Mouse (Mus musculus) embryonic facial prominence, embryonic 10.5 days (tissue): Measurements from ENCODE around the gene Fam57a. TPM values are rescaled to one million over a fixed set of nuclear protein-coding genes. Genes with fewer than 3 reads are reported as not detected.
"Not testable (repeated sequence)": the region's sequence is repeated elsewhere in the genome, so short reads cannot be mapped to it uniquely, and the experiment has no call there.

Experiments
- DNase-seq: peaks from one replicate; pipeline ENCODE4 v3.0.0-alpha.2; 2017; ENCODE audit warnings: low spot score
- H3K27ac ChIP-seq: fragments of 300-500 bp; sonication (generic); replicated peaks from 2 replicates; pipeline ENCODE4 v1.5.1; 2016; ENCODE audit warnings: mild to moderate bottlenecking
- H3K27me3 ChIP-seq: fragments of 300-500 bp; sonication (generic); replicated peaks from 2 replicates; pipeline ENCODE4 v1.6.1; 2016; ENCODE audit warnings: low read depth, mild to moderate bottlenecking; ENCODE audit not compliant: poor library complexity, severe bottlenecking
- H3K36me3 ChIP-seq: fragments of 300-500 bp; sonication (generic); replicated peaks from 2 replicates; pipeline ENCODE4 v1.6.1; 2016; ENCODE audit warnings: mild to moderate bottlenecking, moderate library complexity
- H3K4me1 ChIP-seq: fragments of 300-500 bp; sonication (generic); 2 replicates; pipeline ENCODE4 v1.6.1; 2016
- H3K4me3 ChIP-seq: fragments of 300-500 bp; sonication (generic); 2 replicates; pipeline ENCODE4 v1.5.1; 2016; ENCODE audit warnings: mild to moderate bottlenecking, moderate library complexity
- H3K9me3 ChIP-seq: fragments of 300-500 bp; sonication (generic); 2 replicates; pipeline ENCODE4 v1.6.1; 2016; ENCODE audit warnings: mild to moderate bottlenecking
- WGBS: fragments of 180-500 bp; shearing (Covaris S2); methylation state at CpG from one replicate; pipeline ENCODE4 v1.1.7; 2016; 5-methylcytosine and 5-hydroxymethylcytosine counted together
- polyA plus RNA-seq: library from polyadenylated mRNA; unstranded; fragments of >200 nt; fragmentation: Nextera tagmentation; extraction: Ambion mirVana; gene quantifications from 2 replicates; pipeline ENCODE4 v1.2.1, GENCODE M21; 2016

Gene Fam57a
- polyA plus RNA-seq, 1 experiment from 2014 or later: 35.1 TPM

GRCm38 (mm10) chr11:76196977-76197469, 17.6 kb downstream of the Fam57a start:
- peaks cover 10% of the 10 kb centered on the region for H3K4me1 ChIP-seq
- peaks cover 17% of the 10 kb centered on the region for H3K27me3 ChIP-seq
- 51% methylated on average over 8 of the region's 8 CpGs for WGBS
- H3K4me3 ChIP-seq: no peak overlapping the region
- no peaks in the 10 kb centered on the region for H3K36me3 ChIP-seq
- no peaks in the 10 kb centered on the region for H3K9me3 ChIP-seq
- DNase-seq: no peak
- H3K27ac ChIP-seq: no peak overlapping the region

- peaks cover 24% of the 10 kb centered on the region for H3K27me3 ChIP-seq
- H3K4me3 ChIP-seq: peak overlapping the region; percentile 92
- under 1% methylated on average over 90 of the region's 90 CpGs for WGBS
These were observed 22.5 kb downstream of the Fam57a start for GRCm38 (mm10) chr11:76201761-76202674.

GRCm38 (mm10) chr11:76206793-76207192, 27.3 kb downstream of the Fam57a start:
- H3K36me3 ChIP-seq: peaks cover 79% of the 10 kb centered on the region
- H3K9me3 ChIP-seq: no peaks in the 10 kb centered on the region
- H3K4me3 ChIP-seq: no peak overlapping the region
- 90% methylated on average over 5 of the region's 5 CpGs for WGBS
- no peak overlapping the region for H3K27ac ChIP-seq
- peaks cover 7% of the 10 kb centered on the region; the same call in 1 of the 2 replicates for H3K27me3 ChIP-seq
- no peak for DNase-seq
- H3K4me1 ChIP-seq: peaks cover 16% of the 10 kb centered on the region

More at GRCm38 (mm10) chr11:76201761-76202674, 22.5 kb downstream of the Fam57a start:
- DNase-seq: peak; percentile 91
- H3K9me3 ChIP-seq: no peaks in the 10 kb centered on the region
- peaks cover 31% of the 10 kb centered on the region for H3K36me3 ChIP-seq
- peaks cover 23% of the 10 kb centered on the region for H3K4me1 ChIP-seq
- H3K27ac ChIP-seq: peak overlapping the region; percentile 91

GRCm38 (mm10) chr11:76210228-76210985, 30.9 kb downstream of the Fam57a start:
- Histone ChIP-seq H3K27ac (no peak overlapping the region), H3K36me3 (peaks cover 98% of the 10 kb centered on the region), H3K4me3 (no peak overlapping the region), H3K27me3 (no peaks in the 10 kb centered on the region), H3K9me3 (no peaks in the 10 kb centered on the region), H3K4me1 (peaks cover 5% of the 10 kb centered on the region; the same call in 1 of the 2 replicates)
- 93% methylated on average over 13 of the region's 13 CpGs for WGBS
- DNase-seq: no peak

DNA sequence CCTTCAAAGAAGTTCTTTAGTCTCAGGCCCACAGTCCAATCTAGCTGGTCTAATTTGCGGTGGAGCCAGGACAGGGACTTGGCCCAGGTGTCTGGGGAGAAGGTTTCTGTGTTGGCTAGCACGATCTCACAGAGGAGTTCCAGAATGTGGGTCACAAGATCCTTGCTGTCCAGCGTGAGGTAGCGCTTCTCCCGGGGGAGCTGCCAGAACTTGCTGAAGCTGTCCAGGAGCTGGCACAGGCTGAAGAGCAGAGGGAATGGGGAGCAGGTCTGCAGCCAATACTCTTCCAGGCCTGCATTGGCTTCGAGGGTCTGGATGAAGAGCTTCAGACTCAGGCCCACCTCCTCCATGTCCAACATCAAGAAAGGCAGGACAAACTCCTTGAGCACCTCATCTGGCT, 32.1 kb downstream of the Fam57a start:
- WGBS: 90% methylated on average over 6 of the region's 6 CpGs
- Histone ChIP-seq H3K36me3 (peaks cover 92% of the 10 kb centered on the region), H3K4me1 (peaks cover 17% of the 10 kb centered on the region)
- not testable (repeated sequence) for H3K9me3 ChIP-seq, H3K27me3 ChIP-seq, DNase-seq, H3K27ac ChIP-seq, H3K4me3 ChIP-seq

DNA sequence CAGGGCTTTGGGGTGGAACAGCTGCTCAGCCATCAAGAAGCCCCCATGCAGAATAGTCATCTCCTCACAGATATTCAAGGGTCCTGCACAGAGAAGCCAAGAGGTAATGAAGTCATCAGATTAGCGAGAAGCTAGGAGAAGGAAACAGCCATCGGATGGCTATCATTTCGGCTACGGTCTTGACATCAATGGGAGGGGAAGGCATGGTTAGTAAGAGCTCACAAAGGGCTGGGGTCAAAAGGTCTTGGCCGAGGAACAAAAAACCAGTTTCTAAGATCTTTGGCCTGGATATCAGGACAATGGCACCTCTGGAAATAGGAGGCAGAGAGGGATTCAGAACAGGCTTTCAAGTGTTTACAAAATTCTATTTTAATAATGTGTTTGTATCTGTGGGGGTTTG, 34.4 kb downstream of the Fam57a start:
- peaks cover 70% of the 10 kb centered on the region for H3K36me3 ChIP-seq
- no peak overlapping the region for H3K27ac ChIP-seq
- WGBS: 64% methylated on average over 5 of the region's 5 CpGs
- no peak for DNase-seq
- no peak overlapping the region for H3K4me3 ChIP-seq
- peaks cover 30% of the 10 kb centered on the region for H3K4me1 ChIP-seq
- no peaks in the 10 kb centered on the region for H3K9me3 ChIP-seq
- H3K27me3 ChIP-seq: no peaks in the 10 kb centered on the region

DNA sequence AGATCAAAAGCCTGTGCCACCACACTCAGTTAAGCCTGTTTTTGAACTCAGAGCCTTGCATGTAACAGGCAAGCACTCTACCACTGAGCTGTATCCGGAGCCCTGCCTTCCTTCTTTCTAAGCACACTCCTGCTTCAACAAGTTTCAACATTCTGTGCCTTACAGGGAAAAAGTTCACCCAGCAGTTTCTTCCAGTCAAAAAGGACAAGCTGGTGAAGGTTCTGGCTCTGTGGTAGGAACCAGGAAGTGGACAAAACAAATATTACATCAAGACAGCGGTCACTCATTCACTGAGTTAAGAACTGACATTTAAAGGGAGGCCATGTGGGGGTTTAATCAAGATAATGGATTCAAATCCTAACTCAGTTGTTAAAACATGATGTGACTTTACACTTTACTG, 35.5 kb downstream of the Fam57a start:
- H3K4me1 ChIP-seq: peaks cover 30% of the 10 kb centered on the region
- H3K9me3 ChIP-seq: no peaks in the 10 kb centered on the region
- no peak overlapping the region for H3K27ac ChIP-seq
- H3K4me3 ChIP-seq: no peak overlapping the region
- H3K36me3 ChIP-seq: peaks cover 70% of the 10 kb centered on the region
- 93% methylated on average over 2 of the region's 2 CpGs for WGBS
- DNase-seq: no peak
- H3K27me3 ChIP-seq: no peaks in the 10 kb centered on the region

- H3K4me3 ChIP-seq: peak overlapping the region; percentile 86
- 94% methylated on average over 5 of the region's 5 CpGs for WGBS
- H3K9me3 ChIP-seq: no peaks in the 10 kb centered on the region
- H3K36me3 ChIP-seq: peaks cover 70% of the 10 kb centered on the region
- peaks cover 30% of the 10 kb centered on the region for H3K4me1 ChIP-seq
- no peaks in the 10 kb centered on the region for H3K27me3 ChIP-seq
- no peak for DNase-seq
- peak overlapping the region; percentile 98 for H3K27ac ChIP-seq
These were observed 36.6 kb downstream of the Fam57a start for GRCm38 (mm10) chr11:76216049-76216540.

DNA sequence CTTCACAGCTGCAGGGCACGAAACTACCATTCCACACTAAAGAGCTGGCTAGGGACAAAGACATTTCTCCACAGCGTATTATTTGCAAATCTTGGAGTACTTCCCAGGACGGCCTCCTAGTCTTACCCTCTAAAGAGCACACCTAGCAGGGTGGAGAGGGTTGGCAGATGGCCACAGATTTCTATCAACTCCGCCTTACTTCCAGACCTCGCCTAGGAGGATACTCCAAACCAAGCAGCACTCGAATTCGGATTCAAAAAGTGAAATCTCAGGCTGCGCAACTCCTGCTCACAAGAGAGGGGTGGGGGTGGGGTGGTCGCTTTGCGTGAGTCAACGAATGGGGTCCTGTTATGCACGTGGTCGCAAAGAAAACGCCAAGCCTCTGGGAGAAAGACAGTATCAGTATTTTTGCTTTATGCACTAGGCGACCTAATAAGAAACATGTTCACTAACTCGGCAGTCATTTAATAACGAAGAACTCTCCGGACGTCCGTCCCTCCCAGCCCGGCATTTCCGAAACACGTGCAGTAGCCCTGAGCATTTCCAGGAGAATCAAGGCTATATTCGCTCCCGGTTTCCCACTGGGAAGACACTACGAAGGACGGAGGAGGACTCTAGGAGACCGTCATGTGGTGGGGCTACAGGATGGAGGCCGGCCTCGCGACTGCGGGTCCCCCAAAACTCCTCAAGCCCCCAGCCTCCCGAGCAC, 37.4 kb downstream of the Fam57a start:
- Histone ChIP-seq H3K4me1 (peaks cover 30% of the 10 kb centered on the region), H3K9me3 (no peaks in the 10 kb centered on the region), H3K27me3 (no peaks in the 10 kb centered on the region), H3K36me3 (peaks cover 70% of the 10 kb centered on the region), H3K27ac (peak overlapping the region; percentile 98), H3K4me3 (peak overlapping the region; percentile 86)
- DNase-seq: peak; percentile 68
- WGBS: 5% methylated on average over 33 of the region's 33 CpGs

DNA sequence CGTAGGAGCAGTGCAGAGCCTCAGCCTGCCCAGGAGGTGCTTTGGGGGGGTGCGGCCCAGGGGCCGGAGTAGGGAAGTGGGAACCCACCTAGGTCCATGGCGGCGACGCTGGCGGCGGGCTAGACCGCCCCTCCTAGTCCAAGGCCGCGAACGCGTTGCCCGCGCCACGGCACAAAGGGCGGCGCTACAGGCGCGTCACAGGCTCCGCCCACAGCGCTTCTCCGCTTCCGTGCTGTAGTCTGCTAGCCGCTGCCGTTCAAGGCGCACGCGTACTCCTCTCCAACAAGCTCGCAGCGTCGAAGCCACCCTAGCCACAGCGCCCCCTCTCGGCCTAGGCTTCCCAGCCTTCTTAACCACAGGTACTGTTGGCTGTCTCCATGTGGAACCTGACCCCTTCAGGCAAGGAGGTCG, 37.9 kb downstream of the Fam57a start, which contains the start of the genes Dbil5 and Gemin4:
Gene Dbil5 (plus strand): TSS at position 219 of the 411 bp plus-strand sequence.
Gene Gemin4 (minus strand): TSS at position 275 of the 411 bp plus-strand sequence.
- WGBS: 2% methylated on average over 35 of the region's 35 CpGs
- peaks cover 69% of the 10 kb centered on the region for H3K36me3 ChIP-seq
- no peaks in the 10 kb centered on the region for H3K27me3 ChIP-seq

GRCm38 (mm10) chr11:76224631-76225030, 45.2 kb downstream of the Fam57a start:
- H3K4me3 ChIP-seq: no peak overlapping the region
- WGBS: 96% methylated on average over 5 of the region's 5 CpGs
- no peaks in the 10 kb centered on the region for H3K9me3 ChIP-seq
- H3K4me1 ChIP-seq: no peaks in the 10 kb centered on the region
- H3K27me3 ChIP-seq: no peaks in the 10 kb centered on the region
- H3K36me3 ChIP-seq: peaks cover 77% of the 10 kb centered on the region
- H3K27ac ChIP-seq: no peak overlapping the region
- DNase-seq: no peak

More for the DNA sequence above, 37.9 kb downstream of the Fam57a start, which contains the start of the genes Dbil5 and Gemin4:
- Histone ChIP-seq H3K9me3 (no peaks in the 10 kb centered on the region), H3K27ac (peak within 1 kb of the TSS; percentile 98), H3K4me1 (peaks cover 30% of the 10 kb centered on the region), H3K4me3 (peak within 1 kb of the TSS; percentile 86)
- DNase-seq: peak; percentile 98

DNA sequence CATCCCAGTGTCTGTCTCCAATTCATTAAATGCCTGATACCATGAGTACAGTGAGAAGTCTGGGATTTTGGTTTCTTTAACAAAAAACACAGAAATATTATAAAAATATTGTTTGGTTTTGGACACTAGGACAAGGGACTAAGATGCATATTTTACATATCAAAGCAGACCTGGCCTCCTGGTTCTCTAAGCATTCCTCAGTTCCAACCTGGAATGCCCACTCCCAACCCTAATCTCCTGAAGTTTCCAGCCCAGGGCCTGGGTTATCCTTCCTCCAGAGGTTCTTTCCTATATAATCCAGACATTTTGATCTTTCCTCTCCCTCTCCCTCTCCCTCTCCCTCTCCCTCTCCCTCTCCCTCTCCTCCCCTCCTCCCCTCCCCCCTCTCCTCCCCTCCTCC, 45.6 kb downstream of the Fam57a start:
- Histone ChIP-seq H3K4me3 (no peak overlapping the region), H3K4me1 (no peaks in the 10 kb centered on the region), H3K27ac (no peak overlapping the region), H3K27me3 (no peaks in the 10 kb centered on the region), H3K9me3 (no peaks in the 10 kb centered on the region), H3K36me3 (peaks cover 74% of the 10 kb centered on the region)
- no peak for DNase-seq
